Mouse (Mus musculus): ENCODE data around the gene Rnaset2b.
"Not testable (repeated sequence)": the region's sequence is repeated elsewhere in the genome, so short reads cannot be mapped to it uniquely, and the experiment has no call there.

The Rnaset2b gene

DNA sequence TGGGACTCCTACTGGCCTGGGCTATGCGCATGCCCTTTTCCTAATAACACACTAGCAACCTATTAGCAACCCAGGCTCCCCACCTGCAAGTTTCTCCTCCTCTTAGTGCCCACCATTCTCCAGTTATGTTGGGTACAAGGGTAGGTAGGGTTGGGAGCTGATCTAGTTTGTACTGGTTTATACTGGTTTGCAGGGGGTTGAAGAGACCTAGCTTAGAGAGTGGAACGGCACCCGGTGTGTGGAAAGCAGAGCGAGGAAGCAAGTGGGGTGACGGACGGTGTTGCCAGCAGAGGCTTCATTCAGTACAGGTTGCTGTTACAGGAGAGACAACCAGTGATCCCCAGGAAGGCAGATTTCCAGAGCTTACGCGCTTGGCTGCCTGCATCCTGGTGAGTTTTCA is at the start of gene Rnaset2b:
Gene Rnaset2b (plus strand): TSS at position 301 of the 400 bp plus-strand sequence.
- CTCF ChIA-PET, POLR2A ChIA-PET: not testable (repeated sequence)

DNA sequence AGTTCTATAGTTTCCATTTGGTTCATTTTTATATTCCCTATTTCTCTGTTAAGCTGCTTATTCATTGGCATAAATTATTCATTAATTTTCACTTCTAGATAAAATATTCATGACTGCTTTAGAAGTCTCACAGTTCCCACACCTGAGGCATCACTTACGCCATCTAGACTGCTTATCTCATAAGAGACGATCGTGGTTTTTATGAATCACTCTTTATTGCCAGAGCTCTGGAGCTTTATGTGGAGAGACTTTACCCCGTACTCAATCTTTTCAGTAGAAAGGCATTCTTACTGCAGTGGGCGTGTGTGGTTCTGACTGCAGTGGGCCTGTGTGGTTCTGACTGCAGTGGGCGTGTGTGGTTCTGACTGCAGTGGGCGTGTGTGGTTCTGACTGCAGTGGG is 38.8 kb upstream of the Rnaset2b start:
- POLR2A ChIA-PET, CTCF ChIA-PET: not testable (repeated sequence)

DNA sequence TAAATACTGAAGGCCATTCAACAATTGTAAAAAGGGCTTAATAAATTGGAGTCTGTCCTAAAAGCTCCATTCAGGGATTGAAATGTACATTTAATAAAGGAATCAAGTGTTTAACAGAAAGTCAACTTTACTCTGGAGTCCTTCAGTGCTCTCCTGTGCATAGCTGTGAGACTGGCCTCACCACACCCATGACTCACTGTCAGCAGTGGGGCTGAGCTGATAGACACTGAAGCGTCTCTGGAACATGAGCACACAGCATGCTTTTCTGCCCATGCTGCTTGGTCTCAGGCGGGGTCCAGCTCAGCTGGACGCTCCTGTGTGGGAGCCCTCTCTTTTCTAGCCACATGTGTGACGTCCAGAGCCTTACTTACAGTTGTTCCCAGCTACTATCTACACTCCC is 27.9 kb upstream of the Rnaset2b start:
- CTCF ChIA-PET = not testable (repeated sequence)

DNA sequence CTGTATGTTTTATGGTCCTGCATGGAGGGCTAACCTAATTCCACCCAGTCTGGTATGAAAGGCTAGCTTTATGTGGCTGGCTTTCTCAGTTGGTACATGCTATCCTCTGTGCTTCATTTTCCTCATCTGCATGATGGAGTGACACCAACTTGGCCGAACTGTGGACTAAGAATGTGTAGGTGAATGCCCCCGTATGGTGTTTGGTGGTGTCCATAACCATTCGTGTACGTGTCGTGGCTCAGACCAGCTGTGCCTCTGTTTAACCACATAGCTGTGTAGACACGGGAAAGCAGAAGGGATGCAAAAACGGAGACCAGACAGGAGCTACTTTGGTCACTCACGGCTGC is 22.8 kb upstream of the Rnaset2b start:
- CTCF ChIA-PET = not testable (repeated sequence)
- POLR2A ChIA-PET = interaction anchor here in 1 of 4 experiments (0.8 kb wide), 1 partner anchor 999 kb away, joined by 4 read pairs; no protein-coding TSS in a partner anchor

More for the DNA sequence above, 27.9 kb upstream of the Rnaset2b start:
- POLR2A ChIA-PET = not testable (repeated sequence)

DNA sequence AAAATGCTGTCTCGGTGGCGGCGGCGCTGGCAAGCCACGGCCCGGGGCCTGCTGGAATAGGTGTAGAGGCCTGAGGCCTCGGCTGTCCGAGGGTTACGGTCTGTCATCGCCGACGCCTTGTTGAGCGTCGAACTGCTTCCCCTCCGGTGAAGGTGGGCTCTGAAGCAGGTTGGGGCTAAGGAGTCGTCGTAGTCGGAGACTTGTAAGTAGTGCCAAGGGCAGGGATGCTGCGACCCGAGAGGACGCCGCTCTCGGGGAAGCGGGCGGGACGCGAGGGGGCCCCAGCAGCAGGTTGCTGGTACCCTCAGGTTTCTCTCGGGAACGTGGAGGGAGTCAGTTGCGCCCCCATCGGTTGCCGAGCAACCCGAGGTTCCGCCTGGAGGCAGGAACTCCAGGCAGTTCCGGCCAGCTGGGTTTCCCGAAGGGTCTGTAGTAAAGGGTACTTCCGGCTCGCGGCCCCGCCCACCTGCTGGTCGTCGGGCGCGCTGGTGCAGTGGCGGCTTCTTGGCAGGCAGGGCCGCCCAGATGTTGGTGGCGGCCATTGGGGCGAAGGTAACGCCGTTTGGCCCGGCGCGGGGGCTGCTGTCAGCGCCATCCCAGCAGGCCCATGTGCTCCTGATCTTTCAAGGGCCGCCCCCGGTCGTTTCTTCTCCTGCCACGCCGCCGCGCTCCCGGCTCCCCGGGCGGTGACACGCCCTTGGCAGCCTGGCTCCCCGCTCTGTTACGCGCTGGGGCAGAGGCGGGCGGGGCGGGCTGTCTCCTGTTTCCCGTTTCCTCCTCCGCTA is 22.3 kb upstream of the Rnaset2b start, which contains the start of gene Rsph3b:
Gene Rsph3b (minus strand): TSS at position 699 of the 785 bp plus-strand sequence.
- CTCF ChIA-PET = not testable (repeated sequence)

DNA sequence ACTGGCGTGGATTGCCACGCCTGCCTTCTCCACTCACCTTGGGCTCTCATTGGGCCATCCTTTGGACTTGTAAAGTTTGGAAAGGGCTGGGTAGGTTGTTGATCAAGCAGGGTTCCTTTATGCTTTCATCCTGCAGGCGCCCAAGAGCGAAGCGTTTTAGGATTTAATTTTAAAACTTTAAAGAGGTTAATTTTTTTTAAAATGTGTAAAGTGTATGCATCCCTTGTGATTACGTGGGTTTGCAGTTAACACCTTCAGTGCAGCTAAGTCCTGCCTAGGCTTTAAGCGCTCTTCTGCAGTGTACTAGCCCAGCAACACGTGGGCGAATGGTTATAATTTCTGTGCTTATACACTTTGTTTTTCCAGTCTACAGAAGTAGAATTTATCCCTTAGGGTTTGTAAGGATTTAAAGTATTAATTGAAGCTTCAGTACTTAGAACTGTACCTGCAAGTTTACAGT is 21.6 kb upstream of the Rnaset2b start:
- POLR2A ChIA-PET = interaction anchor here in 1 of 4 experiments (0.6 kb wide), 1 partner anchor 996 kb away, joined by 4 read pairs; no protein-coding TSS in a partner anchor
- CTCF ChIA-PET = not testable (repeated sequence)

More for the DNA sequence above, 22.3 kb upstream of the Rnaset2b start, which contains the start of gene Rsph3b:
- POLR2A ChIA-PET = interaction anchor here in 1 of 4 experiments (0.8 kb wide), 1 partner anchor 998 kb away, joined by 4 read pairs; no protein-coding TSS in a partner anchor

DNA sequence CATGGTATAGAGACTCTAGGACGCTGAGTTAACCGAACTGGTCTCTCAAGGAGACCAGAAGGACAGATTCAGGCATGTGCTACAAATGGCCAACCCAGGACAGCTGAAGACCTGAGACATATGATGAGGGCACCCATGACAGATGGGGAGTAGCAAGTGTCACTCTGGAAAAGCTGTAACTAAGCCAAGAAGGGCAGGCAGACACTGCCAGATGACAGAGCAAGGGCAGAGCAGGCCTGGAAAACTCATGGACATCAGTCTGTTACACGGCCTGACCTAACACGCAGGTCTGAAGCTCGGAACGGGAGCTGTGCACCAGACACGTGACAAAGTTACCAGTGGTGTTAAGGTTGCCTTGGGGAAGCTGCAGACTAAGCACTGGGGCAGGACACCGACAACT is 11.6 kb upstream of the Rnaset2b start:
- CTCF ChIA-PET, POLR2A ChIA-PET: not testable (repeated sequence)

DNA sequence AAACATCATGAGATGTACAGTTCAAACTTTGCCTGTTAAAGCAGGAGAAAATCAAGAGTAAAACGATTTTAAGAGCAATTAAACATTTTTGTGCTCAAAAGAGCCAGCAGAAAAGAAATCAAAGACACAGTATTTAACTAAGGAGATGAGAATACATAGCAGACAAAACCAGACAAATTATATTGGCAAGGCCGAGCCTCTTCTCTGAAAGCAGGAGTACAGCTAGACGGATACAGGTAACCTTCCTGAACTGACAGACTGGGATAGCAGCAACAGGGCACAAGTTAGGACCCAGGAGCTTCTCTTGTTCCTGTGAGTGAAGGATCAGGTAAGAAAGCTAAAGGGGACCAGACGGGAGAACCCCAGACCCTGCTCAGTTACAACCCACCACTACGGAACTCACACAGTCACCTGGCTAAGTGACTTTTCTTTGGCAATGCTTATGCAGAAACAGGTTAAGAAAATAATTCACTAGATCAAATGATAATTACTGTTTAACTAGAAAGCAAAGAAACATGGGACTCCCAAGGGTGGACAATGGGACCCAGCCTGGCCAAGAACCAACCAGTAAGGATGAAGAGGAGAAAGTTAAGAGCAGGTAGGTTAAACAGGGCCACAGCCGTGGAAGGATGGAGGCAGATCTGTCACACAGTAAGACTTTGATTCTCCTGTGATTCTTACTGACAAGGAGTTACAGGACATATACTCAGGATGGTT is 10.7 kb upstream of the Rnaset2b start:
- CTCF ChIA-PET, POLR2A ChIA-PET: not testable (repeated sequence)

DNA sequence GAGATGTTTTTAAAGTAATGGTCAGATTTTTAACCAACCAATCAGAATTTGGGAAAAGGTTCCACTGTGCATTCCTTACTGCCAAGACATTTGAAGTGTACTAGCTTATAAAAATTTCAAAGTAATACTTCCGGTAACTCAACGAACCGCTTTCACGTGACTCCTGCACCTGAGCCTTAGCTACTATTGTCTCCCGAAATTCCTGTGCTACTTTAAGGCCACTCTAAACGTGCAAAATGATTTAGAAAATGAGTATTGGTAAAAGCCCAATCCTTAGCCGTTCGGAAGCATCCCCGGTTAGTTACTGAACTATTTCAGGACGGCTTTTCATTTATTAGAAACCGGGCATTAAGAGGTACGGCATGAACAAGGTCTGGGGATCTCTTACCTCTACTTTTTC is 10.1 kb upstream of the Rnaset2b start:
- CTCF ChIA-PET, POLR2A ChIA-PET: not testable (repeated sequence)

DNA sequence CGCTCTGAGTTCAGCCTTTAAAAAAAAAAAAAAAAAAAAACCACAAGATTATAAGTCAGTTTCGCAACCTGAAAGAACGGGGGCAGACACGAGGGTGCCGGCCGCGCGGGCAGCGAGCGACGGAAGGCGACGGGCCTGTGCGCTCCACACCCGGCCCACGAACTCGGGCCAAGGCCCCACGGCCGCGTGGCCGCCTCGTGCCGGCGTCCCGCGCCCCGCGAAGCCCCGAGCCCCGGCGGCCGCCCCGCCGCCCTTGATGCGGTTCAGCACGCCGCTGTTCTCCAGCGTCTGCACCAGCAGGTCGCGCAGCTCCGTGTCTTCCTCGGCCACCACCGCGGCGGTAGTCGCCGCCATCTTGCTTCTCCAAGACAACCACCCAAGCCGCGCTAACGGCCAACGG is 9.7 kb upstream of the Rnaset2b start, which contains the start of gene Tagap1:
Gene Tagap1 (minus strand): TSS at position 381 of the 400 bp plus-strand sequence.
- POLR2A ChIA-PET, CTCF ChIA-PET: not testable (repeated sequence)

DNA sequence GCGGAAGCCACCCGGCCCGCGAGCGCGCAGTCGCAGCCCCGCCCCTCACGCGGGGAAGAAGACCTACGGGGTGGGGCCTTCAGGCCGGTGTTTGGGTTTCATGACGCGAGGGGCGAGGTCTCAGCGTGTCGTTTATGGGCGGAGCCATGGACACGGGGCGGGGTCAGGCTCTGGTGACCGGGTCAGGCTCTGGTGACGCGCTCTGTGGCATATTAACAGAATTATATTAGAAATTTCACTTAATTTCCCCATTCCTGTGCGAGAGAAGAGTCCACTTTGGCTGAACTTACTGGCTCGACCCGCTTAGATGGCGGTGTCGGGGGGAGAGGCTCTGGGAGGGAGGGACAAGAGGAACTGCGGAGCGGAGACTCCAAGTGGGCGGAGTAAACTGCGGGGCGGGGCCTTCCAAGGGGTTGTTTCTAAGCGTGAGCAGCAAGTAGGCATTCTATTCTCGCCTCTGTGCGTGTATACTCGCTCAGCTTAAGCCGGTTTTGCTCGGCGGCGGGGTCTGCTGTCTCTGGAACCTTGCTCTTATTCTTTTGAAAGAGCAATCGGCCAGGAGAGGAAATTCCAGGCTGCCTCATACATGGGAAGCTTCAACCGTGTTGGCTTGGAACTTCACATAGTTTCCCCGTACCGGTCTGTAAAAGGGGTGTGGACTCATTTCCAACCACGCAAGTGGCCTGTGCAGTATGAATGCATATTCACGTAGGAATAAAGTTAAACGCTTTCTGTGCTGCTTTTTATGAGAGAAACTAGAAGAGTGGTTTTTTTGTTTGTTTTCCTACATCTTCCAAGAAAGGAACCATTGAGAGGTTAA is 9.0 kb upstream of the Rnaset2b start:
- CTCF ChIA-PET, POLR2A ChIA-PET: not testable (repeated sequence)

DNA sequence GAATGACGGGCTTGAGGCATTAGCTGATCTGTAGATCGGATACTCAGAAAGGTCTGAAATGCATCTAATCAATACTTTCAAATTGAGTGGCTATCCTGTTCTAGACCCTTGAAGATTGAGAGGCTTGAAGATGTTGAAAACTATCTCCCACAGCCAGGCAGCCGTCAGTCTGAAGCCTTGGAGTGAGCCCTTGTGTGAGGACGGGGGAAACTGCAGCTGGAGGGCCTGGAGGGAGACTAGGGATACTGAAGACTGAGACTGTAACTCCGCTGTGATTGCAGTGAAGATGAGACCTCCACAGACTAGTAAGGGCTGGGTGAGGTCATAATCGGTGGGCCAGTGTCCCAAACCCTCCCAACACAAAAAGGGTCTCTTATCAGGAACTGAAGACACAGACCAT is 8.1 kb upstream of the Rnaset2b start:
- CTCF ChIA-PET = not testable (repeated sequence)
- POLR2A ChIA-PET = interaction anchor here in 1 of 4 experiments (1.3 kb wide), 1 partner anchor 1201 kb away, joined by 4 read pairs; no protein-coding TSS in a partner anchor

DNA sequence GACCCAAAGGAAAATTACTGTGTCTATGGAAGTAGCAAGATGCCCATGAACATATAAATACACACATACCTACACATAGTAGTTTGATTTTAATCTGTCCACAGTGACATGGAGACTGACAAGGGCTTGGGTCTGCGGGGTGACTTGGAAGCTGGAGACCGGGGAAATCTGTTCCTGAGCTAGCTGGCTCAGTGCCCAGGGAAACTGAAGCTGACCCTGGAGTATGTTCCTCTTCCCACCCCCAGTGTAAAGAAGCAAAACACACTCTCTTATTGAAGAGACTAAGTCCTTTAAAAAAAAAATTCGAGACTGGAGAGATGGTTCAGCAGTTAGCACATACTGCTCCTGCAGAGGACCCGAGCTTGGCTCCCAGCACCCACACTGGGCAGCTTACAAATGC is 7.5 kb upstream of the Rnaset2b start:
- CTCF ChIA-PET = not testable (repeated sequence)
- POLR2A ChIA-PET = interaction anchor here in 1 of 4 experiments (1.3 kb wide), 1 partner anchor 1200 kb away, joined by 4 read pairs; no protein-coding TSS in a partner anchor

DNA sequence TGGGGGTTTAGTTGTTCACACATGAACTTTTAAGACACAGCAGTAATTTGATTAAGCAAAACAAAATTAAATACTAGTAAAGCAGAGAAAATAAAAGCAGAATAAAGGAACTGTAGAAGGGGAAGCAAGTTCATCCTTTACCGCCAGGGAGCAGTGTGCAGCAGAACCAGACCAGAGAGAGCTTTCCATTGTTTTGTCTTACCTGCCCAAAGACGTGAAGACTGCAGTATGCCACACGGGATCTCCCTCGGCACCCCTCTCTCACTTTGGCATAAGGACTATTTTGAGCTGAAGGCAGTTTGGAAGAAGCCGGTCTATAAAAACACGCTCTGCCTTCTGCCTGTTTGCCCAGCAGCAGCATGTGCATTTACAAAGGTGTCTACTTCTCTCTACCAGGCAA is 5.1 kb upstream of the Rnaset2b start:
- CTCF ChIA-PET, POLR2A ChIA-PET: not testable (repeated sequence)

DNA sequence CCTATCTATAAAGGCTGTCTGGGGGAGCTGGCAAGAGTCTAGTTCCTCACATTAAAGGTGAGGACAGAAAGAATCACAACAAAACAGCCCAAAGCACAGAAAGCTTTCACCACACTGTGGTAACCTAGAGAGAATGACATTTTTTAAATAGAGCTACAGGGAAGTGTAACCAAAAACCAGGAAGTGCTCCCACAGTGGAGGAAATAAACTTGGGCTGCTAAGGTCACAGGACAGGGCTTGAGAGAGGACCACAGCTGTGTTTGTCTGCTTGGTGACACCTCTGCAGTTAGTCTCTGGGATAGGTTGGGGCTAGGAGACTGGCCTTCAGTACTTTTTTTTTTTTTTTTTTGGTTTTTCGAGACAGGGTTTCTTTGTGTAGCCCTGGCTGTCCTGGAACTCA is 2.8 kb upstream of the Rnaset2b start:
- POLR2A ChIA-PET, CTCF ChIA-PET: not testable (repeated sequence)

DNA sequence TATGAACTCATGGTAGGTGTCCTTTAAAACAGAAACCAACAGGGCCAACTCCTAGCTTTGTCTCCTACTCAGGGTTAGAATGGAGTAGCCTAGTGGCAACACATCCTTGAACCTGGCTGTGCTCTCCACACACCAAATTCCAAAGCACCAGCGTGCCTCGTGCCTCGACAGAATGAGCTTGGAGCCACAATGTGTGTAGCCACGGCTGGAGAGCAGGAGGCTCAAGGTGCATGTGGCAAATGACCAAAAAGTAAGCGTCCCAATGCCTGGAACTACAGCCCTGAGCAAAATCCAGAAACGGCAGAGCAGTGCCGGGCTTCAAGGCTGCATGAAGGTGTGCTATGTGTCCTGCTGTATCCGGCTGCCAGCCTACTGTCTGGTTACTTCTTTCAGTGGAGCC is 804 bp downstream of the Rnaset2b start:
- POLR2A ChIA-PET = not testable (repeated sequence)

DNA sequence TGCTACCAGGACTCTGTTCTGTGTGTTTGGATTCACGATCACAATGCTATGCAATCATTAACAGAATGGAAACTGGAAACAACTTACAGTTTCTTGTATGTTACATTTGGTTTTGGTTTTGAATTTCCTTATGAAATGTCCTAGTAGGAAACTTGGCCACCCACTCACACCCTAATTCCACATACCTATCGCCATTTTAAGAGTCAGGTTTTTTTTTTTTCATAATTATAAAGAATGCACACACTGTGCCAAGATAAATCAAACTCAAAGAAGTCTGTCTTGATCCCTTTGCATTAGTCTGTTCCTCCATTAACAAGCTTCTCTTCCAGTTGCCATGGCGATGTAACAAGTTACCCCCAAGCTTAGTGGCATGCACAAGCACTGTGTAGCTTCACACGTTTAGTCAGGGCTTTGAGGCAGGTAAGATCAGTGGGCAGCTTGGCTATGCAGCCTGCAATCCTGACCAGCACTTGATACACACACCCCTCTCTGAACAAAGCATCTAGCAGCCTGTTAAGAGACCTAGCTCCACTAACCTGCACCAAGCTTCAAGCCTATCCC is 2.5 kb downstream of the Rnaset2b start:
- CTCF ChIA-PET, POLR2A ChIA-PET: not testable (repeated sequence)

More for the DNA sequence above, 804 bp downstream of the Rnaset2b start:
- CTCF ChIA-PET = not testable (repeated sequence)

DNA sequence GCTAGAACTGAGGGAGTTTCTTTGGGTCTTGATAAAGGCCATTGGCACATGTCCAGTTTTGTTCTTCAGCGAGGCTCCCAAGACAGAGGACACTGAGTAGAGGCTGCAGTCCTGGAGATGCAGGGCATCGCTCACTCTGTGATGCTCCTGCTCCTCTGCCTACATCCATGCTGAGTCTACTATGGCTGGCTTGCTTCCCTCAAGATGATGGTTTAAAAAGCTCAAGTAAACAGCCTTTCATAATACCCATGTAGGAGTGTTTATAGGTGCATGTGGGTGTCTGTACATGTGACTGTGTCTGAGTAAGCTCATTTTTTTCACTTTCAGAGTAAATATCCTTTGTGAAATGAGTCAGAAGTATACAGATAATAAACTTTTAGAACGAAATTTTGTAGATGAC is 4.6 kb downstream of the Rnaset2b start:
- POLR2A ChIA-PET, CTCF ChIA-PET: not testable (repeated sequence)

All from embryonic stem cell, embryonic (primary cell).